Mouse (Mus musculus) T-helper 17 cell (primary cell): ENCODE data around the gene Gm20388.

Experiments used
- in situ Hi-C, 2 experiments: fragments of 300-600 bp; cut with MboI, MseI; formaldehyde crosslinking; loops; 1 replicate in 1 of 2; 2 replicates in 1 of 2; pipeline ENCODE4 v1.15.1; 2025; ENCODE audit warnings: high pct_unique_total_duplicates in 2 of 2

The Gm20388 gene

GRCm38 (mm10) chr8:123341040-123342015 is 3430.7 kb downstream of the Gm20388 start:
- in situ Hi-C loops: no loop called here

- in situ Hi-C loops: no loop called here
Observed at GRCm38 (mm10) chr8:123342253-123342652, 3431.6 kb downstream of the Gm20388 start.

DNA sequence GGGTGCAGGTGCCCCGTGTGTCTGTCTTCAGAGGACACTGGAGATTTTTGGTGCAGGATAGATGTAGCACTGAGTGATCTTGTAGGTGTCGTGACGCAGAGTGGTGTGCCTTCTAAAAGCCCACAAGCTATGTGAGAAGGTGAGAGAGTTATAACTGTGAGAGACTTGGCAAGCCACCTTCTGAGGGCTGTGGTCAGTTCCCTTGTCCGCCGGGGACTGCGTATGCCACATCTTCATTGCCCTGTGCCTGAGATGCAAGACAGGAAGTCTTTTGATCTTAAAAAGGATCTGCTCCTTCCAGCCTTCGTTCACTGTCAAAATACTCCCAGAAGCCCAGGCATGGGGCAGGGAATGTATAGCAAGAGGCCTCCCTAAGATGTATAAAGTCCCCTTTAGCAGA is 3432.3 kb downstream of the Gm20388 start:
- in situ Hi-C loops: no loop called here

GRCm38 (mm10) chr8:123343422-123343821 is 3432.8 kb downstream of the Gm20388 start:
- in situ Hi-C loops: no loop called here

DNA sequence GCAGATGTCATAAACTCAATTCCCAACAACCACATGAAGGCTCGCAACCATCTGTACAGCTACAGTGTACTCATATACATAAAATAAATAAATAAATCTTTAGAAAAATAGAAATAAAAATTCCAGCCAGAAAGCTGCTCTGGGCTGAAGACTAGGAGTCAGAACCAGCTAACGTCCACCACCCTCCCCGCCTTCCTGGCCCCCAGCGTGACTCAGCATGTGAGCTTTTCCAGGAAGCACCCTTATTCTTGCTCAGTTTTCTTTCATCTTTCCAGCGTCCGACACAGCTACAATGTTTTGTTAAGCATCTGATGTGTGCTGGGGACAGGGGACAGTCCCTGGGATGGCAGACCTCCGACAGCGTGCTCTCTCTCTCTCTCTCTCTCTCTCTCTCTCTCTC is 3434.5 kb downstream of the Gm20388 start:
- in situ Hi-C loops: no loop called here

GRCm38 (mm10) chr8:123345856-123346255 is 3435.2 kb downstream of the Gm20388 start:
- in situ Hi-C loops: no loop called here

DNA sequence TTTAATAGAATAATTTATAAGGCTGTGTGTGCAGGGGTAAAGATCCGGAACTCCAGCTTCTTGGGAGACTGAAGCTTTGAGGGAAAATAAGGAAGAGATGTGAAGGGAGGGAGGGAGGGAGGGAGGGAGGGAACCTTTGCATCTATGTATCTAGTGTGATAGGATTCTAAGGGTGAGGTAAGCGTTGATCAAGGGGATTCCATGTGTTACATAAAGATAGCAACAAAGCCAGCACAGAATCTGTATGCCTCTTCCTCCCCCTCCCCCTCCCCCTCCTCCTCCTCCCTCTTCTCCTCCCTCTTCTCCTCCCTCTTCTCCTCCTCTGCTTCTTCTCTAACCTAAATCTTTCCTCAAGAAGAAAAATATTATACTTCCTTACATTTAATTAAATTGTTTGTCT is 3436.7 kb downstream of the Gm20388 start:
- in situ Hi-C loops: no loop called here

DNA sequence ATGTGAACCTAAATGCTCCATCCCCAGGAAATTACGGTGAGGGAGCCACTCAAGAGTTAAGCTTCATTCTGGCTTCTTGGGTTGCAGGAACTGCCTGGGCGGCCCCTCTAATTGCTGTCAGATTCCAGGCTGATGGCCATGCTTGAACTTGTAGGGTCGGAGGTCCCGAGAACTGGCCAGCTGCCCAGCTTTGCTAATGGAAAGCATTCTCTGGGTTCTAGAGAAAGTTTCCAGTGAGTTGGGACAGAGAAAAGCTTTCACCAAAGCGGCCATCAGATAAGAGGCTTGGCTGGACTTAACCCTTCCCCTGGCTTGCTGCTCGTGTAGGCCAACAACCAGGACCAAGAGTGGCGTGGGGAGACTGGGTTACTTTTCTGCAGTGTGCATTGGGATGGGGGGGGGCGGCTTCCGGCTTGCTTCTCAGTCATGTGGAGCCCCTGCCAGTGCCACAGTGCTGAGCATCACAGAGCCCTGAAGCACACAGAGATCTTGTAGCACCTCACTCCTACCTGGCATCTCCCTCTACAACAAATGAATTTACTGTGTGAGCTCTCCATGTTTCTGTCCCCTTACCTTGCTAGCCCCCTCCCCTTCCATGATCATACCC is 3437.7 kb downstream of the Gm20388 start:
- in situ Hi-C loops: no loop called here

DNA sequence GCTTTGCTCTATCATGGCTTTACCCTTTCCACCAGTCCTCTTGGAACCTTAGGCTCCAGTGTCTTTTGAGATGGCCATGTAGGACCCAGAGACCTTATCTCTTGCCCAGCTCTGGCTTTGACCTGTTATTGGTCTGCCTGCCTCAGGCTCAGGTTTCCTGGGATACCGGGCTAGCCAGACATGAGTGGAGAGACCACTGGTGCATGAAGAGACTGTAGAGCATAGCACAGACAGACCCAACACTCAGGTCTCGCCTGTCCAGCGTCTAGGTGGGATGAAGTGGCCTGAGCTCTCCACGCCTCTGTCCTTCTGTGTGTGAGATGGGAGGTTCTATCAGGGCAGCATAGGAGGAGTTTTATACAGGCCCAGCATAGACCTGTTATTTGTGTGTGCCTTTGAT is 3438.4 kb downstream of the Gm20388 start:
- in situ Hi-C loops: no loop called here

GRCm38 (mm10) chr8:123352118-123352517 is 3441.5 kb downstream of the Gm20388 start:
- in situ Hi-C loops: no loop called here

- in situ Hi-C loops: no loop called here
Observed at GRCm38 (mm10) chr8:123352786-123353185, 3442.1 kb downstream of the Gm20388 start.

GRCm38 (mm10) chr8:123353216-123353615 is 3442.6 kb downstream of the Gm20388 start:
- in situ Hi-C loops: no loop called here

DNA sequence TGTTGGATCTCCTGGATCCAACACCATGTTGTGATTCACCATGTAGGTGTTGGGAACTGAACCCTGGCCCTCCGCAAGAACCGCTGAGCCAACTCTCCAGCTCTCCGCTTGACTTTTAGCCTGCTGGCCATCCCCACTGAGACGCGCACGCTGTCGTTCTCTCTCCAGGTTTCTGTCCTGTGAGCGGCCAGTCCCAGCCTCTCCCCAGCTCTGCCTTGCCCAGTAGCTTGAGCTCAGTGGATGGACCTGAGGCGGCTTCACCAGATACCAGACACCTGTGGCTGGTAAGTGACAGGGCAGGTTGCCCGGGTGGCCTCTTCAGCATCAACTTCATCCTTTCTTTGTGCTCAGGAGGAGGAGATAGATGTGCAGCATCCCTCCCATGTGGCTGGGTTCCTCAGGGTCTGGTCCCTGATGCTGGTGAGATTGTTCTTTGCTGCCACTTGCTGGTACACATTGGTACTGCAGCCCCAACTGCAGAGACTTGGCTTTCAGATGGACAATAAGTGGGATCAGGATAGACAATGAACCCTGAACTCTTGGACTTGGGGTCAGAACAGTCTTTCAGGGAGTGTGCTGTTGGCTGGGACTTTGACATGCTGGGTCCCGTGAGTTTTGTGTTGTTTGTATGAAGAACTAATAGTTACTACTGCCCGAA is 3450.6 kb downstream of the Gm20388 start:
- in situ Hi-C loops: no loop called here

DNA sequence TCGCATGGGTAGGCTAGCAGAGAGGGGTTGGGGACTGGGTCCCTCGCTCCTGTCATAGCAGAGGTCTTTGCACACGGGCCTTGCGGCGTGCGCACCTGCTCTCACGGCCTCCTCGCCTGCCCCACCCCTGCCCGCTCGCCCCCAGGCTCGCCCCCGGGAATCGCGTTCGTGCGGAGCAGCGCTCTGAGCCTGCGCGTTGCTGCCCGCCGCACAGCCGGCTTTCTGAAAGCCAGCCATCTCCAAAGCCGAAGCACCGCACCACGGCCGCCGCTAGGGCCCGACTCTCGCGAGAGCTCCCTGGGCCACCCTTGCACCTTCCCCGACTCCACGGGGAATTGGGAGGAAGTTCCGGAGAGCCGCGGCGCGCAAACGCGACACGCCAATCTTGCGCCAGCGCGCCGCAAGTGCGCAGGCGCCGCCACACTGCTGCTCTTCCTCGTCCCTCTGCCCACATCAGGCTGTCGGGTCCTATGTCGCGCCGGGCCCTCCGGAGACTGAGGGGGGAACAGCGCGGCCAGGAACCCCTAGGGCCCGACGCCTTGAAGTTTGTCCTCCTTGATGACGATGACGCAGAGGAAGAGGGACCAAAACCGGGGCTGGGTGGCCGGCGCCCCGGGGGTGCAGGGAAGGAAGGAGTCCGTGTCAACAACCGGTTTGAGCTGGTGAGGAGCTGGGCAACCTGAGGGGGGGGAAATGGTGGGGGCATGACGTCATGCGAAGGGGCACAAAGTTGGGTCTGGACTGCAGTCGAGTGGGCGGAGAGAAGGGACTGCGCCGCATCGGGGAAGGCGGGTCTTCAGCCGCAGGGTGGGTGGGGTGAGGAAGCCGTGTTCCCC is 3463.0 kb downstream of the Gm20388 start, which contains the start of gene Tcf25:
TSS of gene Tcf25 (plus strand) at position 351 of the 836 bp plus-strand sequence.
- in situ Hi-C loops: no loop called here

DNA sequence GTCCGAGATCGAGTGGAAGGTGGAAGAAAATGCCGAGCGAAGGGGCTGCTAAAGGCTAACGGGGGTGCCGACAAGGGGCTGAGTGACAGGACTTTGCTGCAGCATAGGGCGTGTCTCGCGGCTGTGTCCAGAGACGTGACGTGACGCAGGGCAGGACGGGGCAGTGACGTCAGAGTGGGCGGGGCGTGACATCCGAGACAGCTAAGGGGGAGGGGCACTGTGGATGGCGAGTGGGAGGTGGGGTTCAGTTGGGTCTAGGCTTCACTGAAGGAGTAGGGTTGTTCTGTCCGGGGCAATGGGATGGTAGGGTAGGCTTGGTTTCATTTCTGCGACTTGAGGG is 3463.6 kb downstream of the Gm20388 start:
- in situ Hi-C loops: no loop called here

DNA sequence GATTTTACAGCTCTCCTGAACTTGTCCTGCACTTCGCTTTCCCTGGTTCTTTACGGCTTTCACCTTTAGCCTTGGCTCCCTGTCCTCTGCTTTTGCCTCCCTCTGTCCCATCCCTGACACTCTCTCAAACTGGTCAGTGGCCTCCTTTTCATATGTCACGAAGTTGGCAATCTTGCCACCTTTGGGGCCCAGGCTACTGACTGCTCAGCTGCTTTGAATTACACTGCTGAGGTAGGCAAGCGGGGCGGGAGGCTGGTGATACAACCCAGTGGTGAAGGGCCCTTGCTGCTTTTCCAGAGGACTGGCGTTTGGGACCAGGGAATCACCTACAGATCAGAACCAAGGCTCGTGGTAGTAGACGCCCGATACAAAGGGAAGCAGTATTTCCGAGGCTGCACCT is 3465.1 kb downstream of the Gm20388 start:
- in situ Hi-C loops: no loop called here

- in situ Hi-C loops: no loop called here
Observed at GRCm38 (mm10) chr8:123376106-123376505, 3465.5 kb downstream of the Gm20388 start.

DNA sequence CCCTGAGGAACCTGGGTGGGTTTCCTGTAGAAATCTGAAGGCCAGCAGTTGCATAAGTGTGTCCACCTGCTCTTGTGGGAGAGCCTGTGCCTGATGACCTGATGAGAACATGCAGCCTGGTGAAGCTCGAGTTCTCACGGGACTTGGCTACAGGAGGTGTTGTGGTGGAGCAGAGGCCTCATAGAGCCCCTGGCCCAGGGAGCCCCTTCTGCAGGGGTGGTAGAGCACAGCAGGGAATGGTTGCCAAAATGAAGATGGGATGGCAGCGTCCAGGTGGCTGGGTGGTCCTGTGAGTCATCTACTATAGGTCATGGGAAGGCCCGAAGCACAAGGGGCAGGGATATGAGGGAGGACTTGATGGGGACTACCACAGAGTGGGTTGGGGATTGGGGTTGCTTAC is 3471.1 kb downstream of the Gm20388 start:
- in situ Hi-C loops: no loop called here

DNA sequence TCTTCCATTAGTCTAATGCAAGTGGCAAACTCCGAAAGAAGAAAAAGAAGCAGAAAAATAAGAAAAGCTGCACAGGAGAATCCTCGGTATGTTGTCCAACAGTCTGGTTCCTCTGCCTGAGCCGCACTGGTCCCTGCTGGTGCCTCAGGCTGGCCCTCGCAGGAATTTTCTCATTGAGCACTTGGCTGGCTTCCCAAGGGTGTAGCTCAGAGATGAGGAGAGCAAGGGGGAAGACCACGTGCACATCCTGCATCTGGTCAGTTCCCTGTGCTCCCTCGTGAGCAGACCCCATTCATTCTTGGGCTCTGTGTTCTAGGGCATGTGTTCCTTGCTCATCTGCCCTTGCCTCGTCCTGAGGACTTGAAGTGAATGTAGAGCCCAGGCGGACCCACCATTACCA is 3471.9 kb downstream of the Gm20388 start:
- in situ Hi-C loops: no loop called here

DNA sequence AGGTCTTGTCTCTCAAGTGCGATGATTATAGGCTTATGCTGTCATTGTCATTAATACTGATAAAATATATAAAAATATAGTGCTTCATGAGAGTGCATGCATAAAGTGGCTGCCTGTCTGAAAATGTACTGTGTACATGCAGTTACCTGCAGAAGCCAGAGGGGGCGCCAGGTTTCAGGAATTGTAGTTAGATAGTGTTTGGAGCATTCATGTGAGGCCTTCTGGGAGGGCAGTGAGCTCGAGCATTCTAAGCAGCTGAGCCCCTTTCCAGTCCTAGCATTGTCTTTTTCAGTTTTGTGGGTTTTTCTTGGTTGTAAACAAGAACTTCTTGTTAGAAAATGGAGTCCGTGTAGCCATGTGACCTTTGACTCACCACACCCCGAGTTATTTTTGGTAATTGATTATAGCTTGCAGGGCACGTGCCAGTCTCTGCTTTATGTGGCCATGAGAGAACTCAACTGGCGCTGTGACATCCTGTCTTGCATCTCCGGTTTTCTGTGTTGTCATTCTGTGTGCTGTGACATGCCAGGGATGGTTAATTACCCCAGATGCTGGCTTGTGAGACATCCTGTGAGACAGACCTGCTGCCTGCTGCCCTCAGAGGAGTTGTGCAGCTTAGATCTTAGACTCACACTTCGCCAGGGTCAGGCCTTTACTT is 3474.4 kb downstream of the Gm20388 start:
- in situ Hi-C loops: no loop called here

DNA sequence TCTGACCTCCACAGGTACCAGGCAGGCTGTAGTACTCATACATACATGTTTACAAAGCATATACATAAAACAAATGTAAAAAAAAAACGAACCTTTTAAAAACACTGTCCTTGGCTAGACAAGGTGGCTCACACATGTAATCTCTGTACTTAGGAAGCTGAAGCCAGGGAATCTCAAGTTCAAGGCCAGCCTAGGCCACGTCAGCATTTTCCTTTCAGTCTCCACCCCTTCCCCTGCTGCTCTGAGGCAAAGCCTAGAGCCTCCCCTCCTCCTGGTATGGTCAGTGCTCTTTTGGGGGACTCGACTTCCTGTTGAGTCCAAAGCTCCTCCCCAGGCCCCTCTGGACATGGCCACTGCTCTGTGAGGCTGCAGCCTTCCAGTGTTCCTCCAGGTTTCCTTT is 3476.4 kb downstream of the Gm20388 start:
- in situ Hi-C loops: no loop called here
